ENCODE assay signal across 14 mouse cellular contexts in the genomic region with DNA sequence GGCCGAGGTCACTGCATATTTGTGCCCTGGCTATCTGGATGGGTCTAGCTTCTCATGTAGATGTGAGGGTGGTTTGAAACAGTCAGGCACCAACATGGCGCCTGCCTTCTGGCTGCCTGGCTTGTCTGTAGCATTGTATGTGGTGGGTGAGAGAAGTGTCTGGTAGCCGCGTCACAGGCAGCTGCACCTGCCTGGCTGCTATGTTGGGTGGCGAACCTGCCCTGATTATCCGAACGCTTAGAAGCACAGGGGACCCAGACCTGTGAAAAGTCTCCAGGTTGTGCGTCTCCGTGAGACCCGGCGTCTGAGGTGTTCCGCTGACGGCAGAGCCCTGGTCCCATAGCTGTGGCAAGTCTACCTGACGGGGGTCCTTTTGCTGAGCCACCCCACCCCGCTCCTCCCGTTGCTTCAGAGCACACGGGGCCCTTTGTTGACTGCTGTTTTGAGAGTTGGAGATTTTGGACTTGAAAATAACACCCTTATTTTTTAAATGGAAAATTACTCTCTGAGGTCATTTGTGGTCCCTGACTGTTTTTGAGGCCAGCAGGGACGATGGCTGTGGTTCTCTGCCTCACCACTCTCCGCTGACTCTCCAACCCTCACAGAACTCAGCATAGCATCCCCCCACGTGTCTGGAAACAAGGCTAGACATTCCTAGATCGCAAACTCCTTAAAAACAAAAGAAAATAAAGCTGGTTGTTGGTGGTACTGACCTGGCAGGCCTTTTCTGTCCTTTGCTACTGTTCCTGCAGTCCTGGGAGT. TPM values are rescaled to one million over a fixed set of nuclear protein-coding genes. Genes with fewer than 3 reads are reported as not detected.
DNase-seq lines count a peak whose midpoint lies in the region; ATAC-seq and TF ChIP-seq lines count a peak whose summit lies in the region.
"Had no signal": no experiment of that assay in that cellular context is flagged by ENCODE, and none has a peak within 500 bp of the region (broad histone marks: within the 10 kb centered on the region; RNA-seq: fewer than 3 reads in every experiment).

No protein-coding gene starts in this region.

- H3K4me1 ChIP-seq in forebrain, embryonic 10.5 days: peaks cover 44% of the 10 kb centered on the region
- H3K4me1 ChIP-seq in forebrain, embryonic 12.5 days: peaks cover 11% of the 10 kb centered on the region; the same call in 1 of the 2 replicates
- H3K4me1 ChIP-seq in kidney, postnatal 0 days (replicated peaks; ENCODE audit: insufficient read depth, low read length): peaks cover 16% of the 10 kb centered on the region; the same call in 1 of the 2 replicates
- peaks cover 14% of the 10 kb centered on the region for H3K4me1 ChIP-seq in embryonic fibroblast, embryonic 13.5 days (ENCODE audit: control insufficient read depth, insufficient read depth, low read length)
- H3K4me1 ChIP-seq in limb, embryonic 13.5 days: peaks cover 30% of the 10 kb centered on the region

- WGBS in forebrain, embryonic 10.5 days: 91% methylated on average over 21 of the region's 21 CpGs
- 91% methylated on average over 21 of the region's 21 CpGs for WGBS in forebrain, embryonic 12.5 days
- 66% methylated on average over 21 of the region's 21 CpGs for WGBS in kidney, postnatal 0 days
- WGBS in limb, embryonic 13.5 days: 82% methylated on average over 21 of the region's 21 CpGs

- H3K9me3 ChIP-seq in forebrain, embryonic 10.5 days: no peaks in the 10 kb centered on the region
- H3K9me3 ChIP-seq in forebrain, embryonic 12.5 days: no peaks in the 10 kb centered on the region
- no peaks in the 10 kb centered on the region for H3K9me3 ChIP-seq in kidney, postnatal 0 days (replicated peaks; ENCODE audit: low read length)
- no peaks in the 10 kb centered on the region for H3K9me3 ChIP-seq in limb, embryonic 13.5 days
- H3K9me3 ChIP-seq: midbrain, embryonic 13.5 days had no signal

- TF ChIP-seq CTCF in kidney, postnatal 0 days (IDR thresholded peaks at IDR 0.05; ENCODE audit: low read depth): no peak
- TF ChIP-seq CTCF in embryonic fibroblast, embryonic 13.5 days (IDR thresholded peaks at IDR 0.05; ENCODE audit: borderline replicate concordance, insufficient read depth, low read length): no peak

- H3K27ac ChIP-seq in forebrain, embryonic 10.5 days: peak overlapping the region; percentile 67; the same call in 1 of the 2 replicates
- H3K27ac ChIP-seq in forebrain, embryonic 12.5 days: no peak overlapping the region
- peak overlapping the region; percentile 3 for H3K27ac ChIP-seq in kidney, postnatal 0 days
- peak overlapping the region; percentile 39 for H3K27ac ChIP-seq in embryonic fibroblast, embryonic 13.5 days (ENCODE audit: insufficient read depth, low read length)
- 0 out of 2 replicates have a peak overlapping the region, but pooled peaks have one; percentile 28 for H3K27ac ChIP-seq in limb, embryonic 13.5 days
- H3K27ac ChIP-seq: liver, embryonic 14.5 days; midbrain, embryonic 13.5 days had no signal

- no peaks in the 10 kb centered on the region for H3K27me3 ChIP-seq in forebrain, embryonic 10.5 days (ENCODE audit: poor library complexity, severe bottlenecking)
- H3K27me3 ChIP-seq in forebrain, embryonic 12.5 days: no peaks in the 10 kb centered on the region
- H3K27me3 ChIP-seq in kidney, postnatal 0 days (ENCODE audit: insufficient read depth, low read length): no peaks in the 10 kb centered on the region
- no peaks in the 10 kb centered on the region for H3K27me3 ChIP-seq in limb, embryonic 13.5 days
- H3K27me3 ChIP-seq: midbrain, embryonic 13.5 days had no signal

- DNase-seq in forebrain, embryonic 10.5 days (ENCODE audit: extremely low spot score, low spot score): no peak
- peak; percentile 71 for DNase-seq in kidney, postnatal 0 days (ENCODE audit: low spot score)
- no peak for DNase-seq in kidney, adult 18-20 months
- no peak for DNase-seq in adrenal gland, adult (ENCODE audit: inconsistent age in 2 of 2, low spot score in 1 of 2)
- no peak for DNase-seq in cerebellum, adult 11-12 months
- DNase-seq: cerebellum, postnatal 10 days; gastrocnemius, postnatal 14 days had no signal

- TF ChIP-seq POLR2A in embryonic fibroblast, embryonic 13.5 days (IDR thresholded peaks at IDR 0.05; ENCODE audit: low read depth, low read length): no peak

- H3K4me3 ChIP-seq in forebrain, embryonic 10.5 days: no peak overlapping the region
- H3K4me3 ChIP-seq in forebrain, embryonic 12.5 days (replicated peaks): no peak overlapping the region
- no peak overlapping the region for H3K4me3 ChIP-seq in kidney, postnatal 0 days (replicated peaks; ENCODE audit: low read depth, low read length)
- no peak overlapping the region for H3K4me3 ChIP-seq in embryonic fibroblast, embryonic 13.5 days (ENCODE audit: insufficient read depth, low read length)
- no peak overlapping the region for H3K4me3 ChIP-seq in limb, embryonic 13.5 days
- H3K4me3 ChIP-seq: midbrain, embryonic 13.5 days had no signal

- H3K9ac ChIP-seq in forebrain, embryonic 12.5 days: no peak overlapping the region
- no peak overlapping the region for H3K9ac ChIP-seq in kidney, postnatal 0 days (ENCODE audit: low read depth, low read length)
- H3K9ac ChIP-seq in limb, embryonic 13.5 days: no peak overlapping the region
- H3K9ac ChIP-seq: liver, embryonic 14.5 days; midbrain, embryonic 13.5 days had no signal

- ATAC-seq in forebrain, embryonic 12.5 days (ENCODE audit: low FRiP score): no peak
- peak; percentile 46; the same call in 1 of the 2 replicates for ATAC-seq in kidney, postnatal 0 days (replicated peaks; ENCODE audit: low FRiP score, low read depth)
- no peak for ATAC-seq in limb, embryonic 13.5 days (ENCODE audit: low FRiP score, low read depth)
- ATAC-seq: forebrain, embryonic 16.5 days; midbrain, embryonic 13.5 days had no signal

- H3K36me3 ChIP-seq in forebrain, embryonic 10.5 days (replicated peaks): peaks cover 9% of the 10 kb centered on the region
- no peaks in the 10 kb centered on the region for H3K36me3 ChIP-seq in forebrain, embryonic 12.5 days (replicated peaks)
- H3K36me3 ChIP-seq in kidney, postnatal 0 days (ENCODE audit: insufficient read depth, low read length): no peaks in the 10 kb centered on the region
- H3K36me3 ChIP-seq in limb, embryonic 13.5 days: peaks cover 21% of the 10 kb centered on the region; the same call in 1 of the 2 replicates
- H3K36me3 ChIP-seq: midbrain, embryonic 13.5 days had no signal

- H3K4me2 ChIP-seq in forebrain, embryonic 12.5 days: no peak overlapping the region
- no peak overlapping the region for H3K4me2 ChIP-seq in kidney, postnatal 0 days (ENCODE audit: low read length)
- H3K4me2 ChIP-seq in limb, embryonic 13.5 days (replicated peaks): no peak overlapping the region
- H3K4me2 ChIP-seq: midbrain, embryonic 13.5 days had no signal

RNA-seq across cellular contexts. Expression of a gene that starts 12.0 kb away (rescaled TPM):
- 14.0 and 15.1 TPM in 2 replicates for polyA plus RNA-seq in forebrain, embryonic 10.5 days (2016; fragmentation: Nextera tagmentation; extraction: Ambion mirVana)
- polyA plus RNA-seq in forebrain, embryonic 12.5 days (2016; fragmentation: Nextera tagmentation; extraction: Ambion mirVana): 9.7 and 11.1 TPM in 2 replicates
- polyA plus RNA-seq in kidney, postnatal 0 days (2015; fragmentation: Nextera tagmentation; extraction: Ambion mirVana): 14.5 and 15.6 TPM in 2 replicates
- 31.6 and 66.5 TPM in 2 replicates for polyA plus RNA-seq in embryonic fibroblast, embryonic 13.5 days (2011; ENCODE audit: insufficient read length, low read depth, missing spikeins)
- 20.4 and 21.2 TPM in 2 replicates for polyA plus RNA-seq in limb, embryonic 13.5 days (2015; fragmentation: Nextera tagmentation; extraction: Ambion mirVana)

RNA-seq across cellular contexts. Expression of a gene that starts 47.5 kb away (rescaled TPM):
- not detected in 2 replicates for polyA plus RNA-seq in forebrain, embryonic 10.5 days (2016; fragmentation: Nextera tagmentation; extraction: Ambion mirVana)
- polyA plus RNA-seq in forebrain, embryonic 12.5 days (2016; fragmentation: Nextera tagmentation; extraction: Ambion mirVana): not detected in 2 replicates
- polyA plus RNA-seq in kidney, postnatal 0 days (2015; fragmentation: Nextera tagmentation; extraction: Ambion mirVana): not detected in 2 replicates
- polyA plus RNA-seq in embryonic fibroblast, embryonic 13.5 days (2011; ENCODE audit: insufficient read length, low read depth, missing spikeins): not detected in 2 replicates
- not detected in 2 replicates for polyA plus RNA-seq in limb, embryonic 13.5 days (2015; fragmentation: Nextera tagmentation; extraction: Ambion mirVana)
- polyA plus RNA-seq: forebrain, embryonic 16.5 days; heart, postnatal 0 days; midbrain, embryonic 13.5 days had no signal
